In the genomic region with DNA sequence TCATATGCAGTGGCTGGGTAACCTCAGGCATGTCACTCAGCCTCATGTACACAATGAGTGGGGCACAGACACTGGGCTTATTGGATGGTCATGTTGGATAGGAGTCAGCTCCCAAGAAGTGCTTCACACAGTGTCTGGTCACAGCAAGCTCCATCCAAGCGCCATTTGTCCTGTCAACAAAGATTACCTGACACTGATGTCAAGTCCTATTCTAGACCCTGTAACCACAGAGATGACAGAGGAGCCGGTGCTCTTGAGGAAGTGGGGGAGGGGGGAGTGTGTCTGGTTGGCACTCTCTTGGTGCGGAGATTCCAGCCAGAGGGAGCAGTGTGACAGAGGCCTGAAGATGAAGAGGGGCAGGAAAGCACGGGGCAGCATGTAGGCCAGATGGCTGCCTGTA, we compare ENCODE assay signal across 1 mouse cellular context.
TF ChIP-seq lines count a peak whose summit lies in the region.

No protein-coding gene starts in this region.

TF ChIP-seq in CH12.LX, 34 proteins besides CTCF, POLR2A, EP300 and RAD21 (continued from another document):
- no peak for TF ChIP-seq PAX5 (IDR thresholded peaks at IDR 0.05; ENCODE audit: low read length)
- no peak for TF ChIP-seq JUN (IDR thresholded peaks at IDR 0.05; ENCODE audit: insufficient read depth, low read depth, low read length)
- no peak for TF ChIP-seq ZMIZ1 (IDR thresholded peaks at IDR 0.05; ENCODE audit: low read depth, low read length)
- TF ChIP-seq NRF1 (IDR thresholded peaks at IDR 0.05; ENCODE audit: low read depth, low read length) = 0 out of 2 replicates have a peak, but pooled peaks have one; percentile 8
- peak; percentile 93 for TF ChIP-seq MEF2A (IDR thresholded peaks at IDR 0.05; ENCODE audit: borderline replicate concordance, low read depth, low read length)
- peak; percentile 29; the same call in 1 of the 2 replicates for TF ChIP-seq ELF1 (IDR thresholded peaks at IDR 0.05; ENCODE audit: low read depth, low read length)
- no peak for TF ChIP-seq KAT2A (IDR thresholded peaks at IDR 0.05; ENCODE audit: insufficient replicate concordance, low read length)
- TF ChIP-seq MXI1 (IDR thresholded peaks at IDR 0.05; ENCODE audit: low read depth, low read length) = 0 out of 2 replicates have a peak, but pooled peaks have one; percentile 55
TF ChIP-seq in CH12.LX: peak in this region for 12.
